Mouse (Mus musculus): ENCODE measurements around the gene Cubn. TPM values are rescaled to one million over a fixed set of nuclear protein-coding genes. Genes with fewer than 3 reads are reported as not detected.
A peak's percentile ranks its signal among the peaks of the same experiment; 100 is the strongest.

The Cubn gene
- polyA plus RNA-seq, 1 experiment from 2014 or later, result 1.5 TPM

- H3K4me1 ChIP-seq (ENCODE audit: insufficient read depth), result 0 out of 2 replicates have a peak, but pooled peaks cover 6% of the 10 kb centered on the region
- H3K36me3 ChIP-seq (ENCODE audit: insufficient read depth), result no peaks in the 10 kb centered on the region
- H3K9me3 ChIP-seq (ENCODE audit: low read depth, low read length), result no peaks in the 10 kb centered on the region
- DNase-seq (no peak), ATAC-seq (ENCODE audit: insufficient read depth) (peak; percentile 14; the same call in 1 of the 2 replicates)
- no peak overlapping the region; the same call in 1 of the 2 replicates for H3K9ac ChIP-seq
- no peak overlapping the region for H3K4me3 ChIP-seq (ENCODE audit: low read depth, low read length)
- no peak overlapping the region for H3K4me2 ChIP-seq
- TF ChIP-seq CTCF (IDR thresholded peaks at IDR 0.05; ENCODE audit: low read depth), result no peak
- peak overlapping the region; percentile 91 for H3K27ac ChIP-seq (ENCODE audit: low read depth)
- 42% methylated on average over 3 of the region's 3 CpGs for WGBS
- no peaks in the 10 kb centered on the region for H3K27me3 ChIP-seq (ENCODE audit: insufficient read depth, low read length)
Measured at GRCm38 (mm10) chr2:13372825-13373224, 118.8 kb downstream of the Cubn start.

GRCm38 (mm10) chr2:13372256-13372824 is 119.3 kb downstream of the Cubn start:
- no peak for TF ChIP-seq CTCF (IDR thresholded peaks at IDR 0.05; ENCODE audit: low read depth)
- Histone ChIP-seq H3K9me3 (ENCODE audit: low read depth, low read length) (no peaks in the 10 kb centered on the region), H3K27ac (ENCODE audit: low read depth) (peak overlapping the region; percentile 91), H3K27me3 (ENCODE audit: insufficient read depth, low read length) (no peaks in the 10 kb centered on the region), H3K36me3 (ENCODE audit: insufficient read depth) (no peaks in the 10 kb centered on the region), H3K4me2 (0 out of 2 replicates have a peak overlapping the region, but pooled peaks have one; percentile 40), H3K9ac (no peak overlapping the region; the same call in 1 of the 2 replicates), H3K4me1 (ENCODE audit: insufficient read depth) (0 out of 2 replicates have a peak, but pooled peaks cover 6% of the 10 kb centered on the region), H3K4me3 (ENCODE audit: low read depth, low read length) (no peak overlapping the region)
- ATAC-seq (ENCODE audit: insufficient read depth) (peak; percentile 96), DNase-seq (peak; percentile 77)
- 2% methylated on average over 5 of the region's 5 CpGs for WGBS

- Histone ChIP-seq H3K36me3 (ENCODE audit: insufficient read depth) (no peaks in the 10 kb centered on the region), H3K4me2 (peak overlapping the region; percentile 20; the same call in 1 of the 2 replicates), H3K9me3 (ENCODE audit: low read depth, low read length) (no peaks in the 10 kb centered on the region), H3K27ac (ENCODE audit: low read depth) (peak overlapping the region; percentile 91), H3K9ac (no peak overlapping the region), H3K4me1 (ENCODE audit: insufficient read depth) (0 out of 2 replicates have a peak, but pooled peaks cover 6% of the 10 kb centered on the region), H3K4me3 (ENCODE audit: low read depth, low read length) (no peak overlapping the region), H3K27me3 (ENCODE audit: insufficient read depth, low read length) (no peaks in the 10 kb centered on the region)
- no peak for TF ChIP-seq CTCF (IDR thresholded peaks at IDR 0.05; ENCODE audit: low read depth)
- peak; percentile 34 for DNase-seq
- 5% methylated on average over 4 of the region's 4 CpGs for WGBS
- ATAC-seq (ENCODE audit: insufficient read depth), result peak; percentile 74
Measured at GRCm38 (mm10) chr2:13371797-13372170, 119.8 kb downstream of the Cubn start.

GRCm38 (mm10) chr2:13371072-13371796 is 120.4 kb downstream of the Cubn start:
- H3K27ac ChIP-seq (ENCODE audit: low read depth), result peak overlapping the region; percentile 91
- H3K9ac ChIP-seq, result no peak overlapping the region
- 0 out of 2 replicates have a peak, but pooled peaks cover 6% of the 10 kb centered on the region for H3K4me1 ChIP-seq (ENCODE audit: insufficient read depth)
- no peaks in the 10 kb centered on the region for H3K27me3 ChIP-seq (ENCODE audit: insufficient read depth, low read length)
- WGBS, result 43% methylated on average over 10 of the region's 10 CpGs
- DNase-seq (peak; percentile 37), ATAC-seq (ENCODE audit: insufficient read depth) (peak; percentile 4; the same call in 1 of the 2 replicates)
- no peaks in the 10 kb centered on the region for H3K9me3 ChIP-seq (ENCODE audit: low read depth, low read length)
- no peak overlapping the region for H3K4me3 ChIP-seq (ENCODE audit: low read depth, low read length)
- TF ChIP-seq CTCF (IDR thresholded peaks at IDR 0.05; ENCODE audit: low read depth), result no peak
- peak overlapping the region; percentile 20; the same call in 1 of the 2 replicates for H3K4me2 ChIP-seq
- H3K36me3 ChIP-seq (ENCODE audit: insufficient read depth), result no peaks in the 10 kb centered on the region

- no peaks in the 10 kb centered on the region for H3K9me3 ChIP-seq (ENCODE audit: low read depth, low read length)
- no peak for TF ChIP-seq CTCF (IDR thresholded peaks at IDR 0.05; ENCODE audit: low read depth)
- H3K4me3 ChIP-seq (ENCODE audit: low read depth, low read length), result no peak overlapping the region
- H3K27ac ChIP-seq (ENCODE audit: low read depth), result peak overlapping the region; percentile 91; the same call in 1 of the 2 replicates
- H3K4me1 ChIP-seq (ENCODE audit: insufficient read depth), result 0 out of 2 replicates have a peak, but pooled peaks cover 6% of the 10 kb centered on the region
- DNase-seq (no peak), ATAC-seq (ENCODE audit: insufficient read depth) (no peak)
- H3K27me3 ChIP-seq (ENCODE audit: insufficient read depth, low read length), result no peaks in the 10 kb centered on the region
- H3K4me2 ChIP-seq, result no peak overlapping the region
- H3K36me3 ChIP-seq (ENCODE audit: insufficient read depth), result no peaks in the 10 kb centered on the region
- no peak overlapping the region for H3K9ac ChIP-seq
- WGBS, result 37% methylated on average over 2 of the region's 2 CpGs
Measured at GRCm38 (mm10) chr2:13370556-13370955, 121.1 kb downstream of the Cubn start.

- Histone ChIP-seq H3K27ac (ENCODE audit: low read depth) (no peak overlapping the region), H3K9ac (no peak overlapping the region), H3K9me3 (ENCODE audit: low read depth, low read length) (no peaks in the 10 kb centered on the region), H3K4me3 (ENCODE audit: low read depth, low read length) (no peak overlapping the region), H3K36me3 (ENCODE audit: insufficient read depth) (no peaks in the 10 kb centered on the region), H3K27me3 (ENCODE audit: insufficient read depth, low read length) (no peaks in the 10 kb centered on the region), H3K4me1 (ENCODE audit: insufficient read depth) (0 out of 2 replicates have a peak, but pooled peaks cover 6% of the 10 kb centered on the region), H3K4me2 (no peak overlapping the region)
- ATAC-seq (ENCODE audit: insufficient read depth) (no peak), DNase-seq (no peak)
- WGBS, result 46% methylated on average over 3 of the region's 3 CpGs
- no peak for TF ChIP-seq CTCF (IDR thresholded peaks at IDR 0.05; ENCODE audit: low read depth)
Measured at GRCm38 (mm10) chr2:13368517-13368916, 123.1 kb downstream of the Cubn start.
